Mouse (Mus musculus): ENCODE results near the gene Hivep2.
A peak's percentile ranks its signal among the peaks of the same experiment; 100 is the strongest.

The Hivep2 gene

GRCm38 (mm10) chr10:14048916-14049445 is 83.1 kb downstream of the Hivep2 start:
- no peak for DNase-seq (ENCODE audit: low spot score)

GRCm38 (mm10) chr10:14049686-14050085 is 83.8 kb downstream of the Hivep2 start:
- no peak for DNase-seq (ENCODE audit: low spot score)

- DNase-seq (ENCODE audit: low spot score): no peak
Measured at GRCm38 (mm10) chr10:14050586-14050985, 84.7 kb downstream of the Hivep2 start.

- DNase-seq (ENCODE audit: low spot score): no peak
Measured at GRCm38 (mm10) chr10:14052109-14052689, 86.3 kb downstream of the Hivep2 start.

- DNase-seq (ENCODE audit: low spot score): no peak
Measured at GRCm38 (mm10) chr10:14054860-14055259, 89.0 kb downstream of the Hivep2 start.

GRCm38 (mm10) chr10:14055533-14055981 is 89.7 kb downstream of the Hivep2 start:
- DNase-seq (ENCODE audit: low spot score): no peak

- DNase-seq (ENCODE audit: low spot score): no peak
Measured at GRCm38 (mm10) chr10:14056057-14056456, 90.2 kb downstream of the Hivep2 start.

GRCm38 (mm10) chr10:14056584-14057451 is 90.9 kb downstream of the Hivep2 start:
- DNase-seq (ENCODE audit: low spot score): peak; percentile 48

- no peak for DNase-seq (ENCODE audit: low spot score)
Measured at GRCm38 (mm10) chr10:14057841-14058605, 92.1 kb downstream of the Hivep2 start.

GRCm38 (mm10) chr10:14058742-14059141 is 92.9 kb downstream of the Hivep2 start:
- DNase-seq (ENCODE audit: low spot score): no peak

GRCm38 (mm10) chr10:14059581-14059980 is 93.7 kb downstream of the Hivep2 start:
- DNase-seq (ENCODE audit: low spot score): no peak

- no peak for DNase-seq (ENCODE audit: low spot score)
Measured at GRCm38 (mm10) chr10:14060302-14060701, 94.4 kb downstream of the Hivep2 start.

GRCm38 (mm10) chr10:14063226-14063625 is 97.4 kb downstream of the Hivep2 start:
- no peak for DNase-seq (ENCODE audit: low spot score)

- no peak for DNase-seq (ENCODE audit: low spot score)
Measured at GRCm38 (mm10) chr10:14064759-14065395, 99.0 kb downstream of the Hivep2 start.

- DNase-seq (ENCODE audit: low spot score): no peak
Measured at GRCm38 (mm10) chr10:14067802-14068201, 101.9 kb downstream of the Hivep2 start.

GRCm38 (mm10) chr10:14070498-14071079 is 104.7 kb downstream of the Hivep2 start:
- DNase-seq (ENCODE audit: low spot score): no peak

- DNase-seq (ENCODE audit: low spot score): no peak
Measured at GRCm38 (mm10) chr10:14072504-14072903, 106.6 kb downstream of the Hivep2 start.

- DNase-seq (ENCODE audit: low spot score): no peak
Measured at GRCm38 (mm10) chr10:14075767-14076166, 109.9 kb downstream of the Hivep2 start.

- DNase-seq (ENCODE audit: low spot score): no peak
Measured at GRCm38 (mm10) chr10:14076880-14077279, 111.0 kb downstream of the Hivep2 start.

- no peak for DNase-seq (ENCODE audit: low spot score)
Measured at GRCm38 (mm10) chr10:14080830-14081229, 115.0 kb downstream of the Hivep2 start.

- no peak for DNase-seq (ENCODE audit: low spot score)
Measured at GRCm38 (mm10) chr10:14081824-14082223, 115.9 kb downstream of the Hivep2 start.

Measured in ovary, postnatal 10 days (tissue).